Mouse (Mus musculus) small intestine, adult 2 months (tissue): ENCODE data around the gene G6pdx.

ENCODE experiments used
- CTCF ChIP-seq: fragments of 200-500 bp; IDR thresholded peaks from 2 replicates; pipeline ENCODE4 v1.5.1; 2012; ENCODE audit warnings: low read depth, mild to moderate bottlenecking, control low read depth, inconsistent platforms, low read length, moderate library complexity, mixed read lengths; ENCODE audit not compliant: insufficient replicate concordance, insufficient read length; ENCODE audit errors: extremely low read depth
- POLR2A ChIP-seq: fragments of 200-500 bp; IDR thresholded peaks from 2 replicates; pipeline ENCODE4 v1.6.1; 2012; ENCODE audit warnings: low read depth, mild to moderate bottlenecking, control low read depth, inconsistent platforms, low read length, moderate library complexity

- TF ChIP-seq CTCF (no peak), POLR2A (no peak)
These were observed 2.7 kb downstream of the G6pdx start for GRCm38 (mm10) chrX:74426256-74426655.
